Mouse (Mus musculus) intestine, postnatal 0 days (tissue): ENCODE results near the gene Tnnt1. TPM values are rescaled to one million over a fixed set of nuclear protein-coding genes. Genes with fewer than 3 reads are reported as not detected.

Experiments used
- ATAC-seq: fragments of 200-750 bp; cut with Nextera tagmentation; 2 replicates; pipeline ENCODE4 v1.8.0; 2017; ENCODE audit warnings: mild to moderate bottlenecking, moderate TSS enrichment, moderate library complexity
- H3K27ac ChIP-seq: fragments of 300-500 bp; sonication (generic); 2 replicates; pipeline ENCODE4 v1.5.1; 2014; ENCODE audit warnings: mild to moderate bottlenecking, low read depth, low read length, moderate library complexity
- H3K27me3 ChIP-seq: fragments of 300-500 bp; sonication (generic); replicated peaks from 2 replicates; pipeline ENCODE4 v1.6.1; 2014; ENCODE audit warnings: low read length, mixed read lengths; ENCODE audit not compliant: control insufficient read depth, insufficient read depth
- H3K36me3 ChIP-seq: fragments of 300-500 bp; sonication (generic); 2 replicates; pipeline ENCODE4 v1.6.1; 2014; ENCODE audit warnings: mild to moderate bottlenecking, moderate library complexity; ENCODE audit not compliant: control insufficient read depth, insufficient read depth
- H3K4me1 ChIP-seq: fragments of 300-500 bp; sonication (generic); replicated peaks from 2 replicates; pipeline ENCODE4 v1.6.1; 2014; ENCODE audit warnings: antibody characterized with exemption, low read length, mixed read lengths; ENCODE audit not compliant: control insufficient read depth, insufficient read depth
- H3K4me2 ChIP-seq: fragments of 300-500 bp; sonication (generic); replicated peaks from 2 replicates; pipeline ENCODE4 v1.6.1; 2014; ENCODE audit warnings: low read depth, mild to moderate bottlenecking, moderate library complexity
- H3K4me3 ChIP-seq: fragments of 300-500 bp; sonication (generic); 2 replicates; pipeline ENCODE4 v1.5.1; 2014; ENCODE audit warnings: low read depth, low read length
- H3K9ac ChIP-seq: fragments of 300-500 bp; sonication (generic); 2 replicates; pipeline ENCODE4 v1.6.1; 2014; ENCODE audit warnings: mild to moderate bottlenecking, low read depth, low read length
- H3K9me3 ChIP-seq: fragments of 300-500 bp; sonication (generic); 2 replicates; pipeline ENCODE4 v1.6.1; 2016; ENCODE audit warnings: mixed run types; ENCODE audit not compliant: control insufficient read depth
- CTCF ChIP-seq: sonication (generic); IDR thresholded peaks from 2 replicates; pipeline ENCODE4 v1.5.1; 2016; ENCODE audit warnings: low read depth, mild to moderate bottlenecking, control low read depth, antibody characterized with exemption, moderate library complexity
- WGBS: fragments of 180-500 bp; shearing (Covaris S2); extraction: QIAGEN DNeasy Blood & Tissue Kit; methylation state at CpG from one replicate; pipeline ENCODE4 v1.1.7; 2014; 5-methylcytosine and 5-hydroxymethylcytosine counted together
- polyA plus RNA-seq: library from polyadenylated mRNA; unstranded; fragments of >200 nt; fragmentation: Nextera tagmentation; extraction: Ambion mirVana; gene quantifications from 2 replicates; pipeline ENCODE4 v1.2.1, GENCODE M21; 2015

The Tnnt1 gene
- polyA plus RNA-seq, 1 experiment from 2014 or later: 24.3 TPM

- Histone ChIP-seq H3K27me3 (0 out of 2 replicates have a peak, but pooled peaks cover 4% of the 10 kb centered on the region), H3K4me1 (no peaks in the 10 kb centered on the region), H3K36me3 (no peaks in the 10 kb centered on the region), H3K9me3 (no peaks in the 10 kb centered on the region), H3K4me3 (no peak overlapping the region), H3K9ac (no peak overlapping the region), H3K27ac (no peak overlapping the region), H3K4me2 (no peak overlapping the region)
- TF ChIP-seq CTCF: no peak
- 90% methylated on average over 33 of the region's 33 CpGs for WGBS
- no peak for ATAC-seq
Measured at GRCm38 (mm10) chr7:4523205-4524130, 7.3 kb upstream of the Tnnt1 start.

GRCm38 (mm10) chr7:4522292-4522691 lies 6.1 kb upstream of the Tnnt1 start:
- no peak for TF ChIP-seq CTCF
- ATAC-seq: no peak

GRCm38 (mm10) chr7:4521231-4522003 lies 5.2 kb upstream of the Tnnt1 start:
- TF ChIP-seq CTCF: peak; percentile 29; the same call in 1 of the 2 replicates
- H3K36me3 ChIP-seq: no peaks in the 10 kb centered on the region
- 29% methylated on average over 32 of the region's 32 CpGs for WGBS
- H3K4me3 ChIP-seq: 0 out of 2 replicates have a peak overlapping the region, but pooled peaks have one; percentile 3
- 0 out of 2 replicates have a peak, but pooled peaks cover 4% of the 10 kb centered on the region for H3K27me3 ChIP-seq
- H3K9ac ChIP-seq: no peak overlapping the region
- no peaks in the 10 kb centered on the region for H3K9me3 ChIP-seq
- peak overlapping the region; percentile 51 for H3K4me2 ChIP-seq
- ATAC-seq: no peak
- H3K27ac ChIP-seq: no peak overlapping the region
- H3K4me1 ChIP-seq: no peaks in the 10 kb centered on the region

More at GRCm38 (mm10) chr7:4522292-4522691, 6.1 kb upstream of the Tnnt1 start:
- Histone ChIP-seq H3K4me1 (no peaks in the 10 kb centered on the region), H3K27me3 (0 out of 2 replicates have a peak, but pooled peaks cover 4% of the 10 kb centered on the region), H3K4me2 (no peak overlapping the region), H3K36me3 (no peaks in the 10 kb centered on the region), H3K9ac (no peak overlapping the region), H3K4me3 (no peak overlapping the region), H3K27ac (no peak overlapping the region), H3K9me3 (no peaks in the 10 kb centered on the region)
- WGBS: 68% methylated on average over 6 of the region's 6 CpGs

- H3K4me1 ChIP-seq: no peaks in the 10 kb centered on the region
- H3K27ac ChIP-seq: no peak overlapping the region
- H3K27me3 ChIP-seq: 0 out of 2 replicates have a peak, but pooled peaks cover 4% of the 10 kb centered on the region
- no peaks in the 10 kb centered on the region for H3K36me3 ChIP-seq
- H3K9me3 ChIP-seq: no peaks in the 10 kb centered on the region
- H3K4me2 ChIP-seq: no peak overlapping the region
- TF ChIP-seq CTCF: no peak
- no peak overlapping the region for H3K9ac ChIP-seq
- ATAC-seq: no peak
- no peak overlapping the region for H3K4me3 ChIP-seq
- 74% methylated on average over 1 of the region's 1 CpGs for WGBS
Measured at GRCm38 (mm10) chr7:4518487-4518886, 2.3 kb upstream of the Tnnt1 start.

- no peaks in the 10 kb centered on the region for H3K36me3 ChIP-seq
- 54% methylated on average over 6 of the region's 6 CpGs for WGBS
- H3K4me1 ChIP-seq: no peaks in the 10 kb centered on the region
- ATAC-seq: no peak
- no peak overlapping the region for H3K27ac ChIP-seq
- H3K4me2 ChIP-seq: no peak overlapping the region
- no peak for TF ChIP-seq CTCF
- H3K27me3 ChIP-seq: 0 out of 2 replicates have a peak, but pooled peaks cover 4% of the 10 kb centered on the region
- no peaks in the 10 kb centered on the region for H3K9me3 ChIP-seq
- H3K4me3 ChIP-seq: no peak overlapping the region
- no peak overlapping the region for H3K9ac ChIP-seq
Measured at GRCm38 (mm10) chr7:4515853-4516252, 329 bp downstream of the Tnnt1 start.
